Mouse (Mus musculus) brain, embryonic 18.5 days (tissue): Measurements from ENCODE around the gene Psmd2.

Source experiments
- DNase-seq: peaks from one replicate; pipeline ENCODE4 v3.0.0-alpha.2; 2012; ENCODE audit warnings: low read depth, low spot score

The Psmd2 gene

DNA sequence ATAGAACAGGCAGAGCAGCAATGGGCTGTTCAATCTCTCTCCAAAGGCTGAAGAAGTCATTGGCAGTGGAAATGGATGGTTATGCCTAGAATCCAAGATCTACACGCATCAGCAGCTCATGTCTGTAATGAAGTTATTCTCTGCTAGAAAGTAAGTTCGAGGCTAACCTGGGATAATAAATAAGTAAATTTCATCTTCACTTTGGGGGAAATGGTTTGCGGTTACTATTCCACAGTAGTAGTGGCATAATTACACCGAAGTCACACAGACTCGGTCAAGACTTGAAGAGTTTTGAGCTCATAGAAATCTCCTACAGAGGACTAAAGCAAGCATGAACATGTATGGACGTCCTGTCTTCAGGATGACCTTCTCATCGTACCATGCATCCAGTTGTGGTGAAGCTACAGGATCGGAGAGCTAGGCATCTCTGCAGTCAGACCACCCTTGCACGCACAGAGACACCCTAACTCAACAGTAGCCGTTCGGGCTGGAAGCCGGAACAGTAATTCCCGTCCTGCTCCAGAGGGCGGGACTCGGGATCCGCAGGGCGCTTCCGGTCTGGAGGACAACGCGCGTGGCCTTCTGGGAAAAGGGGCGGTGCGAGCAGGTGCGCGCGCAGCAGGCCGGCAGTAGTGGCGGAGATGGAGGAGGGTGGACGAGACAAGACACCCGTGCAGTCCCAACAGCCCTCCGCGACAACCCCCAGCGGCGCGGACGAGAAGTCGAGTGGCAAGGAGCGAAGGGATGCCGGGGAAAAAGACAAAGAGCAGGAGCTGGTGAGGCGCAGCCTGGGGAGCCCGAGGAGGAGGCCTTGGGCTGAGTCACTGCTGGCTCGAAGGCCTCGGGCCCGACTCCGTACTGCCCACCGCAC is at the start of gene Psmd2:
Gene Psmd2, plus strand, starts transcription at position 577 of the 871 bp plus-strand sequence.
- peak; percentile 87 for DNase-seq

DNA sequence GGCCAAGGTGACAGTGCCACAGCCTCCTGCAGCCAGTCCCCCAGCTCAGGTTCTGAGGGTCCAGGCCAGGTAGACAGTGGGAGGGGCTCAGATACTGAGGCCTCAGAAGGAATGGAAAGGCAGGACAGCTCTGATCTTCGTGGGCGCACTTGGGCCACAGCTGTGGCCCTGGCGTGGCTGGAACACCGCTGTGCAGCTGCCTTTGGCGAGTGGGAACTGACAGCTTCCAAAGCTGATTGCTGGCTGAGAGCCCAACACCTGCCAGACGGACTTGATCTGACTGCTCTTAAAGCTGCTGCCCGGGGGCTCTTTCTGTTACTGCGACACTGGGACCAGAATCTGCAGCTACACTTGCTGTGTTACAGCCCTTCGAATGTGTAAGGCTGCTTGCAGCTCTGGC is 46.7 kb upstream of the Psmd2 start:
- DNase-seq, result no peak

- no peak for DNase-seq
Measured at GRCm38 (mm10) chr16:20610501-20611356, 40.7 kb upstream of the Psmd2 start.

DNA sequence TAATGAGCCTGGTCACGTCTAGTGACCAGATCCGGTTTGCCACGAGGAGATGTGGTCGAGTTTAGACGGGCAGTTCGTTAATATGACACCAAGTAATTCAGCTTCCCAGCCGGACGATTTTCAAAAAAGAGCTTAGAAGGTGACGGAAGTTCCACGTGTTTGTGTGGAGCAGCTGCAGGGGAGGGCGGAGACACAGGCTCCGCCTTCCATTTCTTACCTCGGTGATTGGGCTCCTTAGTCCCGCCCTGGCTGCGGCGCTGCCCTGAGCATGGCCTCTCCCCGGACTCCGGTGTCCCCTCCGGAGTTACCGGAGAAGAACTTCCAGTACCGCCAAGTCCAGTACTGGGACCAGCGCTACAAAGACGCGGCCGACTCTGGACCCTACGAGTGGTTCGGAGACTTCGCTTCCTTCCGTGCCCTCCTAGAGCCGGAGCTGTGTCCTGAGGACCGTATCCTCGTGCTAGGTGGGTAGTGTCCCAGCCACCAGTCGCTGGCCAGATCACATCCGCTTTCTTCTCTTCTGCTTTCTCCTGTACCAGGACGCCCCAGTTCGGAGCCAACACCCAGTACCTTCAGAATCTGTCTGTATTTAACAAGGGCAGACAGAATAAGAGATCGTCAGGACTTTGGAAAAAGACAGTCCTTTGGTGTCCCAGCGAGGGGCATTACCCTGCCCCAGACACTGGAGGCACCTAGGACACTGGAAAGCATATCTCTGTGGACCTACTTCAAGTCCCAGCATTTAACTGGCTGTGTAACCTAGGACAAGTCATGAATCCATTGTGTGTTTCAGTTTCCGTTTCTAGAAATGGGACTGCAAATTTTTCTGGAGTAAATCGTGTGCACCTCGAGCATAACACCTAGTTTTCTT is 39.9 kb upstream of the Psmd2 start, which contains the start of the genes Eef1akmt4, Gm49333 and Alg3:
Gene Eef1akmt4, plus strand, starts transcription at position 237 of the 871 bp plus-strand sequence.
Gene Gm49333, plus strand, starts transcription at position 254 of the 871 bp plus-strand sequence.
Gene Alg3, minus strand, starts transcription at position 379 of the 871 bp plus-strand sequence.
- no peak for DNase-seq

DNA sequence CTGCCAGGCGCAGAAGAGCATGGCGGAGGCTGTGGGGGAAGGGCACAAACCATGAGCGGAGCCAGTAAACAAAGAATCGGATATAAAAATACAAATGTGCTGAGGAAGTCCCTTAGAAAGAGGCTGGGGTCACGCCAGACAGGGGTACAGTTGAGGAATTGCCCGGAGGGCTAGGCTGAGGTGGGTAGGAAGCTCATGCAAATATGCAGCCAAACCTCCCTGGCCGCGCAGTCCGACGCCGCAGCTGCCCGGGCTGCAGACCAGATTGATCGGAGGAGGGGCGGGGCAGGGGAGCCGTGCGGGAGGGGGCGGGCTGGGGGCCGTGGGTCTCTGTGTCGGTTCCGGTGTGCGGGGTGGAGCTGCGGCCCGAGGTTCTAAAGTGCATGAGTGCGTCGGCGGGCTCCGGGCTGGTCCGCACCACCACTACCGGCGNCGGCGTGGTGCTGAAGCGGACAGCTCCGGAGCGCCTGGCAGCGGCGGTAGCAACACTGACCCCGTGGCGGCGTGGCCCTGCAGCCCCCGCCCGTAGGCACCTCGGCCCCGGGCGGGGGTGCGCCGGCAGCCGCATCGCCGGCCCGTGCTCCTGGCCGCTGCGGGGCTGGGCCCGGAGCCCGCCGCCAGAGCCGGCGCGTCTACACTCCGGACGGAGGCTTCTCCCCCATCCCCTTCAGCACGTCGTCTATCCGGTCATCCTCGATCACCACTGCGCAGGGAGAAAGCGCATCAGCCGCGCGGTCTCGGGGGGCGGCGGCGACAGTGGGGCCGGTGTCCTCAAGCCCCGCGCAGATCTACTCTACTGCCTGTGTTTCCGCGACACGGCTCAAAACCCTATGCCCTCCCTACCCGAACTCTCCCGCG is 31.7 kb upstream of the Psmd2 start:
- DNase-seq, result no peak

- no peak for DNase-seq
Measured at GRCm38 (mm10) chr16:20620399-20620735, 31.1 kb upstream of the Psmd2 start.

DNA sequence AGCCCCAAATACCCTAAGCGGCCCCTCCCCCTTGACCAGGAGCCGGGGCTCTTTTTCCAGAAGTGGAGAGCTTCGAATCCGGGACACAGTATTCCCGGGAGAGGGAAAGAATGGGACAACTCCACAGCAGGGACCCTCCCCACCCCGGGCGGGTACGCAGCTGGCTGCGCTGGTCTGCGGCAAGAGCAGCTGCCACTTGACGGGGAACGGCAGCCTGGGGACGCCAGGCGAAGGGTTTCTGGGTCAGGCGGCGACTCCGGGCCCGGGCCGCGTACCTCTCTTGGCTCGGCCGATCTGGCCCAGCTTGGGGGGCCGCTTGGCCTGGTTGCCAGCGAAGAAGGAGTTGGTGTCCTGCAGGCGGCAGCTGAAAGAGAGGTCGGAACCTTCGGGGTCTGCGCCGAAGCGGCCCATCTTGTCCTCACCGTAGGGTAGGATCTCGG is 30.7 kb upstream of the Psmd2 start:
- DNase-seq, result no peak

GRCm38 (mm10) chr16:20621191-20621990 is 30.1 kb upstream of the Psmd2 start, which contains the start of gene Camk2n2:
Camk2n2 (minus strand) TSS chr16:20621287.
- no peak for DNase-seq

GRCm38 (mm10) chr16:20621991-20622685 is 29.3 kb upstream of the Psmd2 start:
- no peak for DNase-seq

DNA sequence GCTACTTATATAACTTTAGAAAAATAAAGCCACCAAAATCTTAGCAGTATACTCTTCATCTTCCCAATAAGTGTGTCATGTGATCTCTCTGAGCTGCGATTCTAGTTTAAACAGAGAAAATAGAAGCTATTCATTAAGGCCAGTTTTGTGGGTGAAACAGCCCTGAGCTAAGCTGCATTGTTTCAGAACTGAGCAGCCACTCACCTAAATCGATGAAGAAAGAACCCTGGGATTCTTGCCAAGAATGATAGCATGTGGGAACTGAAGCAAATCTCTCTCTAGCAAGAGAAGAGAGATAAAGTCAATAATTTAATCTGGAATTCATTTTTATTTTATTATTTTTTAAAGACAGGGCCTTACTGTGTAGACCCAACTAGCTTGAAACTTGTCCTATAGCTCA is 28.2 kb upstream of the Psmd2 start:
- DNase-seq, result no peak

DNA sequence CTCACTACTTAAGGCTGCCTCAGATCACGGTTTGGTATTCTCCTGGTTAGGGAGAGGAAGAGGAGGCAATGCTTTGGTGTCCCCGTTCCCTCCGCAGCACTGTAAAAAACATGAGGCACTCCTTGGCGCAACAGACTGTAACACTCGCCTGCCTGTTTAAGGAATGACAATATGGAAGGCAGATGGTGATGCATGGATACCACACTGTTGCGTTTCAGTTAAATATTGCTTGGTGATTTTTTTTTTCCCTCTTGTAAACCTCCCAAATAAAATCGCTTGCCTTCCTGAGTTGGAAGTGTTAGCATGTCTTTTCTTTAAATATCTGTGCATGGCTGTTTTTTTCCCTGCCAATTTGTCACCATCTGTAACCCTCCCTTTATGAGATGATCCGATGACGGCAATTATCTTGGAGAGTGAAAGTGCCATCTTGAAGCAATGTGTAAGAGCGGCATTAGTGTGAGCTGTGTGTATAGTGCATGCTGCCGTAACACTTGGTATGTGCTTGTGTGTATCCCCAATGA is 22.5 kb upstream of the Psmd2 start:
- peak; percentile 75 for DNase-seq

- DNase-seq, result no peak
Measured at GRCm38 (mm10) chr16:20629731-20630634, 21.5 kb upstream of the Psmd2 start, which contains the start of gene Ece2. Ece2 (plus strand) TSS chr16:20629828.

DNA sequence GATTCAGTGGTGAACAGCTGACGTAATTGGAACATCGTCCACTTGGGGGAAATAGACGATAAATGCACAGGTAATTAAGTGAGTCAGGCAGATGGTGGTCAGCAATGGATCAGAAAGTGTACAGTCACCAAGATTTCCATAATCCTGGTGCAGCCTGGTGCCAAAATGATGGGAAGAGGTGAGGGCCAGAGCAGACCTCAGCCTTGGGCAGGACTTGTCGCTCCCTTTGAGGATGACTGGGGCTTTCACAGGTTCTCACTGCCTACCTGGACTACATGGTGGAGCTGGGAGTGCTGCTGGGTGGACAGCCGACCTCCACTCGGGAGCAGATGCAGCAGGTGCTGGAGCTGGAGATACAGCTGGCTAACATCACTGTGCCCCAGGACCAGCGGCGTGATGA is 14.0 kb upstream of the Psmd2 start:
- DNase-seq, result no peak

DNA sequence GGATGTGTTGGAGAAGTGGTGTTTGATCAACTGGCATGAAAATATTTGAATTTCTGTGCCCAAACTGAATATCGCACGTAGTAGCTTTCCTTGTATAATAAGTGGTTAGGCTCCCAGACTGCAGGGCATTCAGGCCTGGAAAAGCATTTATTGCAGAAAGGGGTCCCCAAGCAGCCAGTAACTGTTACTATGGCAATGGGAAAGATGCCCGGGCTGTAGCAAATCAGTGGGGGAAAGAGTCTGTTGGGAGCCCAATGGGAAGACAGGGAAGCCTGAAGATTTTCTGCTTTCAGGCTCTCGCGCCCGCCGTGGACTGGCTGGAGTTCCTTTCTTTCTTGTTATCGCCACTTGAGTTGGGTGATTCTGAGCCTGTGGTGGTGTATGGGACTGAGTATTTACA is 13.1 kb upstream of the Psmd2 start:
- DNase-seq, result no peak

DNA sequence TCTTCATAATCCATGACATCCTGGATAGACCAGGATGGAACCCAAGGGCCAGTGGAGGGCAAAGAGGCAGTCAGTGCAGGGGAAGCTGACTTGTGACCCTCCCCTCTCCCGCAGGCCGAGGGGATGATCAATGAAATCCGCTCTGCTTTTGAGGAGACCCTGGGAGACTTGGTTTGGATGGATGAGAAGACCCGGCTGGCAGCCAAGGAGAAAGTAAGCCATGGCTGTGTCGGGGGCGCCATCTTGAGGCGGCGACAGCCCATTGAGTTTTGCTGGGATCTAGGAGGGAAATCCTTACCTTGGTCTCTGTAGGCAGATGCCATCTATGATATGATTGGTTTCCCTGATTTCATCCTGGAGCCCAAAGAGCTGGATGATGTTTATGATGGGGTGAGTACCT is 9.3 kb upstream of the Psmd2 start:
- DNase-seq, result no peak

DNA sequence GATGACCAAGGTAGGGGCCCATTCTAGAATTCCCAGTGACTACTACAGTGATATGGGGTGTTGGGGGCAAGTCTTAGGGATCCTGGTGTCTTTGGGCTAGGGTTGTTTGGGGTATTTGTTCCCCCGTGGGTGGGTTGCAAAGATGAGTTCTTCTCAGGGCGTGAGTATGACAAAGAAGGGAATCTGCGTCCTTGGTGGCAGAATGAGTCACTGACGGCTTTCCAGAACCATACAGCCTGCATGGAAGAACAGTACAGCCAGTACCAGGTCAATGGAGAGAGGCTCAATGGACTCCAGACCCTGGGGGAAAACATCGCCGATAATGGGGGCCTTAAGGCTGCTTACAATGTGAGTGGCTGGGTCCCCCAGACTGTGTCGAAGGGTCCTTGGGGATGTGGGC is 7.5 kb upstream of the Psmd2 start:
- DNase-seq, result no peak

DNA sequence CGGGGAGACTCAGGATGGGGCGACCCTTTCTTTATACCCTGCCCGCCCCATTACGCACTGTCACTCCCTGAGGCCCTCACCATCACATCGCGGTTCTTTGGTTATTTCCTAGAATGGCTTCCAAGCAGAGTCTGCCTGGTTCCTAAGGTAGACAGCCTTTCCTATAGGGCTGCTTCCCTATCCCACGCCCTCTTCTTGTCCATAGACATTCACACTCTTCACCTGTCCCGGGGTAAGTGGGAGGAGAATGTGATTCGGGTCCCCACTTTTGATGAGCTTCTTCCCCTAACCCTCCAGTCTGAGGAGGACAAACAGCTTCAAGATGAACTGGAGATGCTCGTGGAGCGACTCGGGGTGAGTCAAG is 477 bp downstream of the Psmd2 start:
- no peak for DNase-seq

DNA sequence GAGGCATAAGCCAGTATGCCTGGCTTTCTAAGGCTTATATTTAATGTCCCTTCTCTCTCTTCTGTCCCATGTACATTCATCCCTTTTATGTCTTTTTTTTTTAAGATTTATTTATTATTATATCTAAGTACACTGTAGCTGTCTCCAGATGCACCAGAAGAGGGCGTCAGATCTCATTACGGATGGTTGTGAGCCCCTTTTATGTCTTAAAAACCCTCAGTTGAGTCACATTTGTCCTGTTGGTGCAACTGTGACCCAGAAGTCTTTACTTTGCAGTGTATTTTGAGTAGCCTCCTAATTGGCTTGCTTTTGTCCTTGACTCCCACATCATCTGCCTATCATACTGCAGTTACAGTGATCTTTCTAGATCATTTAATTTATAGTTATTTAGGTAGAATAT is 1.9 kb downstream of the Psmd2 start:
- no peak for DNase-seq
